Mouse (Mus musculus): ENCODE results near the gene Tmem139.

- TF ChIP-seq CTCF (IDR thresholded peaks at IDR 0.05; ENCODE audit: low read depth, low read length): no peak
- TF ChIP-seq GATA2 (IDR thresholded peaks at IDR 0.05; ENCODE audit: borderline replicate concordance, low read depth, low read length): no peak
- no peak for TF ChIP-seq GATA1 (IDR thresholded peaks at IDR 0.05; ENCODE audit: borderline replicate concordance, low read length)
- TF ChIP-seq TAL1 (conservative IDR thresholded peaks at IDR 0.05; ENCODE audit: low read depth, low read length): no peak
Observed at GRCm38 (mm10) chr6:42225046-42225445, 36.7 kb upstream of the Tmem139 start.
